Mouse (Mus musculus) lung, embryonic 14.5 days (tissue): ENCODE results near the gene Socs7. TPM values are rescaled to one million over a fixed set of nuclear protein-coding genes. Genes with fewer than 3 reads are reported as not detected.
A peak's percentile ranks its signal among the peaks of the same experiment; 100 is the strongest.

Source experiments
- ATAC-seq: fragments of 200-750 bp; cut with Nextera tagmentation; 2 replicates; pipeline ENCODE4 v1.8.0; 2017; ENCODE audit warnings: mild to moderate bottlenecking, moderate TSS enrichment, moderate library complexity; ENCODE audit not compliant: insufficient read depth
- DNase-seq: peaks from one replicate; pipeline ENCODE4 v3.0.0-alpha.2; 2015
- H3K27ac ChIP-seq: fragments of 300-500 bp; sonication (generic); 2 replicates; pipeline ENCODE4 v1.5.1; 2014; ENCODE audit warnings: low read depth, mild to moderate bottlenecking, moderate library complexity
- H3K27me3 ChIP-seq: fragments of 300-500 bp; sonication (generic); 2 replicates; pipeline ENCODE4 v1.6.1; 2014; ENCODE audit warnings: low read length, control low read depth; ENCODE audit not compliant: insufficient read depth
- H3K36me3 ChIP-seq: fragments of 300-500 bp; sonication (generic); 2 replicates; pipeline ENCODE4 v1.6.1; 2014; ENCODE audit warnings: control low read depth; ENCODE audit not compliant: insufficient read depth
- H3K4me1 ChIP-seq: fragments of 300-500 bp; sonication (generic); 2 replicates; pipeline ENCODE4 v1.6.1; 2014; ENCODE audit warnings: antibody characterized with exemption, control low read depth; ENCODE audit not compliant: insufficient read depth
- H3K4me2 ChIP-seq: fragments of 300-500 bp; sonication (generic); 2 replicates; pipeline ENCODE4 v1.6.1; 2014; ENCODE audit warnings: mild to moderate bottlenecking
- H3K4me3 ChIP-seq: fragments of 300-500 bp; sonication (generic); 2 replicates; pipeline ENCODE4 v1.5.1; 2014; ENCODE audit warnings: low read depth, low read length
- H3K9ac ChIP-seq: fragments of 300-500 bp; sonication (generic); 2 replicates; pipeline ENCODE4 v1.6.1; 2014
- H3K9me3 ChIP-seq: fragments of 300-500 bp; sonication (generic); 2 replicates; pipeline ENCODE4 v1.6.1; 2016; ENCODE audit warnings: low read depth, low read length, control low read depth
- CTCF ChIP-seq: IDR thresholded peaks from 2 replicates; pipeline ENCODE4 v1.5.1; 2016; ENCODE audit warnings: antibody characterized with exemption, low read depth
- WGBS: fragments of 180-500 bp; shearing (Covaris S2); extraction: QIAGEN DNeasy Blood & Tissue Kit; methylation state at CpG from one replicate; pipeline ENCODE4 v1.1.7; 2014; 5-methylcytosine and 5-hydroxymethylcytosine counted together
- polyA plus RNA-seq: library from polyadenylated mRNA; unstranded; fragments of >200 nt; fragmentation: Nextera tagmentation; extraction: Ambion mirVana; gene quantifications from 2 replicates; pipeline ENCODE4 v1.2.1, GENCODE M21; 2014

Gene Socs7
- polyA plus RNA-seq, 1 experiment from 2014 or later, result 2.7 TPM

GRCm38 (mm10) chr11:97408171-97408570 lies 45.8 kb downstream of the Socs7 start:
- Histone ChIP-seq H3K27ac (no peak overlapping the region), H3K9ac (no peak overlapping the region), H3K27me3 (0 out of 2 replicates have a peak, but pooled peaks cover 5% of the 10 kb centered on the region), H3K36me3 (no peaks in the 10 kb centered on the region), H3K4me3 (no peak overlapping the region), H3K4me1 (peaks cover 6% of the 10 kb centered on the region), H3K9me3 (no peaks in the 10 kb centered on the region), H3K4me2 (no peak overlapping the region)
- peak; percentile 80 for TF ChIP-seq CTCF
- 3% methylated on average over 6 of the region's 6 CpGs for WGBS
- ATAC-seq (no peak), DNase-seq (peak; percentile 90)

GRCm38 (mm10) chr11:97410958-97411357 lies 48.6 kb downstream of the Socs7 start:
- no peak for ATAC-seq
- TF ChIP-seq CTCF, result no peak
- Histone ChIP-seq H3K27ac (no peak overlapping the region), H3K9me3 (no peaks in the 10 kb centered on the region), H3K9ac (no peak overlapping the region), H3K4me1 (no peaks in the 10 kb centered on the region; the same call in 1 of the 2 replicates), H3K4me2 (no peak overlapping the region), H3K27me3 (0 out of 2 replicates have a peak, but pooled peaks cover 4% of the 10 kb centered on the region), H3K36me3 (no peaks in the 10 kb centered on the region), H3K4me3 (no peak overlapping the region)
- DNase-seq, result no peak
- 78% methylated on average over 4 of the region's 4 CpGs for WGBS

- H3K4me1 ChIP-seq, result peaks cover 7% of the 10 kb centered on the region; the same call in 1 of the 2 replicates
- peak; percentile 50 for DNase-seq
- H3K27me3 ChIP-seq, result no peaks in the 10 kb centered on the region
- H3K9me3 ChIP-seq, result no peaks in the 10 kb centered on the region
- WGBS, result no CpG with 5 or more reads among the region's 3 CpGs
- no peak overlapping the region for H3K9ac ChIP-seq
- H3K4me2 ChIP-seq, result peak overlapping the region; percentile 23; the same call in 1 of the 2 replicates
- TF ChIP-seq CTCF, result no peak
- no peak overlapping the region for H3K4me3 ChIP-seq
- peak overlapping the region; percentile 45; the same call in 1 of the 2 replicates for H3K27ac ChIP-seq
- no peaks in the 10 kb centered on the region for H3K36me3 ChIP-seq
- no peak for ATAC-seq
Measured at GRCm38 (mm10) chr11:97412117-97412516, 49.8 kb downstream of the Socs7 start.

GRCm38 (mm10) chr11:97412808-97413347 lies 50.5 kb downstream of the Socs7 start:
- no peak for TF ChIP-seq CTCF
- no peak for DNase-seq

GRCm38 (mm10) chr11:97415330-97415711 lies 53.0 kb downstream of the Socs7 start, which contains the start of gene Arhgap23:
Gene Arhgap23 (plus strand): TSS chr11:97415533.
- Histone ChIP-seq H3K9ac (peak within 1 kb of the TSS; percentile 82), H3K27ac (peak within 1 kb of the TSS; percentile 91), H3K4me1 (peaks cover 7% of the 10 kb centered on the region; the same call in 1 of the 2 replicates), H3K9me3 (no peaks in the 10 kb centered on the region), H3K36me3 (no peaks in the 10 kb centered on the region), H3K4me2 (peak within 1 kb of the TSS; percentile 80), H3K27me3 (no peaks in the 10 kb centered on the region), H3K4me3 (peak within 1 kb of the TSS; percentile 84)
- WGBS, result under 1% methylated on average over 28 of the region's 29 CpGs
- peak; percentile 88 for DNase-seq
- TF ChIP-seq CTCF, result no peak
- peak; percentile 90 for ATAC-seq

More at GRCm38 (mm10) chr11:97412808-97413347, 50.5 kb downstream of the Socs7 start:
- Histone ChIP-seq H3K9me3 (no peaks in the 10 kb centered on the region), H3K9ac (no peak overlapping the region), H3K4me2 (peak overlapping the region; percentile 23; the same call in 1 of the 2 replicates), H3K4me1 (peaks cover 7% of the 10 kb centered on the region; the same call in 1 of the 2 replicates), H3K36me3 (no peaks in the 10 kb centered on the region), H3K27me3 (no peaks in the 10 kb centered on the region), H3K27ac (peak overlapping the region; percentile 73; the same call in 1 of the 2 replicates), H3K4me3 (no peak overlapping the region)
- ATAC-seq, result no peak
- WGBS, result 47% methylated on average over 10 of the region's 10 CpGs

GRCm38 (mm10) chr11:97415712-97416636 lies 53.6 kb downstream of the Socs7 start:
- H3K36me3 ChIP-seq, result no peaks in the 10 kb centered on the region
- no peaks in the 10 kb centered on the region for H3K27me3 ChIP-seq
- H3K27ac ChIP-seq, result peak overlapping the region; percentile 91
- H3K4me1 ChIP-seq, result peaks cover 7% of the 10 kb centered on the region; the same call in 1 of the 2 replicates
- TF ChIP-seq CTCF, result no peak
- ATAC-seq (peak; percentile 57), DNase-seq (peak; percentile 65)
- no peaks in the 10 kb centered on the region for H3K9me3 ChIP-seq
- peak overlapping the region; percentile 80 for H3K4me2 ChIP-seq
- peak overlapping the region; percentile 84 for H3K4me3 ChIP-seq
- WGBS, result 2% methylated on average over 44 of the region's 49 CpGs
- H3K9ac ChIP-seq, result peak overlapping the region; percentile 82
